Mouse (Mus musculus): ENCODE data around the gene Olfr530. TPM values are rescaled to one million over a fixed set of nuclear protein-coding genes. Genes with fewer than 3 reads are reported as not detected.

Gene Olfr530
- total RNA-seq (2021) (not detected), polyA plus RNA-seq (2012; rRNA removed) (not detected in 2 replicates)
- long read RNA-seq: 0 reads

DNA sequence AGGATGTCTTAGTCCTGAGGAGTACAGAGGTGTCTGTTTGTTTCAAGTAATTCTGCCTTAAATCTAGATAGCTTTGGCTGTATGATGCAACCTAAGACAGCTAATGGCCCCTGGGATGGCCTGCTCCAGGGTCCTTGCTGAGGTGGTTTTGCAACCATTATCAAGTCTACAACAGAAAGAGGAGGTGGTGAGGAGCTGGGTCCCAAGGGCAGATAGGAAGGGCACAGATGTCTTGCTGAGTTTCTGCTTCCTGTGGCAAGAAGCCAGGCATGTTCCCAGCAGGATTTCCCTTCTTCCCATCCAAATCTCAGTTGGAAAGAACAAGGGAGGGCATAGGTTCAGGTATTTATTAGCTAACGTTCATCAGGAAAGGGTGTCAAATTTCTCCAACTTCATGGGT is at the start of gene Olfr530:
Gene Olfr530, minus strand, starts transcription at position 101 of the 400 bp plus-strand sequence.
- no peaks in the 10 kb centered on the region for H3K79me2 ChIP-seq (replicated peaks; ENCODE audit: control insufficient read depth, insufficient read depth, low read length)
- 42% methylated on average over 1 of the region's 1 CpGs for WGBS
- H3K27ac ChIP-seq: no peak within 1 kb of the TSS
- no peak for DNase-seq
- no peaks in the 10 kb centered on the region for H3K27me3 ChIP-seq (ENCODE audit: control insufficient read depth, insufficient read depth, low read length)
- no peak for TF ChIP-seq CTCF (IDR thresholded peaks at IDR 0.05)
- no peak for TF ChIP-seq POLR2A (IDR thresholded peaks at IDR 0.05; ENCODE audit: insufficient read depth, low read depth, low read length)
- no peak for TF ChIP-seq EP300 (IDR thresholded peaks at IDR 0.05; ENCODE audit: insufficient read depth, low read depth, low read length)
- no peaks in the 10 kb centered on the region for H3K4me1 ChIP-seq (ENCODE audit: control insufficient read depth, insufficient read depth, low read length)
- no peaks in the 10 kb centered on the region for H3K36me3 ChIP-seq (ENCODE audit: control insufficient read depth, insufficient read depth, low read length)
- intact Hi-C loops (cut with DNase I): no loop called here
- no peak within 1 kb of the TSS for H3K4me3 ChIP-seq
- H3K9ac ChIP-seq (ENCODE audit: low read depth, low read length): no peak within 1 kb of the TSS

DNA sequence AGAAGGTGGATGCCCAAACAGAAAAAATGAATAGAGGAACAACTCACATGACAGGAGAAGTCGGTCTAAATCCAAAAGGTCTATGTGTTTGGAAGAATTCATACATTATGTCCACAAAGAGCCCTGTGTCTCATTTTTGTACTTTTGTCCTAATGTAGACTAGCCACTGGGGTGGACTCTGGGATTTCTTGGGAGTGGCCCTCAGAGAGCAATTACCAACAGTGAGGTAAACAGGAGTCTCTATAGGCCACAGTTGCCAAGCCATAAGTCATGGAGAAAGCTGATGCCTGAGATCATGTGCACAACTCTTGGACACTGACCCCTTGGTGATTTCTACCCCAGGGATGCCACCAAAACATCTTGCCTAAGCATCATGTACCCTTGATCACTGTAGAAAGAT is 45.4 kb upstream of the Olfr530 start, which contains the start of gene Olfr532:
Gene Olfr532, minus strand, starts transcription at position 101 of the 400 bp plus-strand sequence.
- Histone ChIP-seq H3K4me3 (no peak within 1 kb of the TSS), H3K27me3 (ENCODE audit: control insufficient read depth, insufficient read depth, low read length) (no peaks in the 10 kb centered on the region), H3K27ac (no peak within 1 kb of the TSS), H3K4me1 (ENCODE audit: control insufficient read depth, insufficient read depth, low read length) (no peaks in the 10 kb centered on the region), H3K36me3 (ENCODE audit: control insufficient read depth, insufficient read depth, low read length) (no peaks in the 10 kb centered on the region), H3K79me2 (replicated peaks; ENCODE audit: control insufficient read depth, insufficient read depth, low read length) (no peaks in the 10 kb centered on the region), H3K9ac (ENCODE audit: low read depth, low read length) (no peak within 1 kb of the TSS)
- 88% methylated on average over 1 of the region's 1 CpGs for WGBS
- intact Hi-C loops (cut with DNase I): loop anchor here (2.0 kb wide), 1 partner anchor 107 kb away; no protein-coding TSS in a partner anchor
- DNase-seq: no peak
- TF ChIP-seq POLR2A (IDR thresholded peaks at IDR 0.05; ENCODE audit: insufficient read depth, low read depth, low read length) (no peak), EP300 (IDR thresholded peaks at IDR 0.05; ENCODE audit: insufficient read depth, low read depth, low read length) (no peak), CTCF (IDR thresholded peaks at IDR 0.05) (no peak)

DNA sequence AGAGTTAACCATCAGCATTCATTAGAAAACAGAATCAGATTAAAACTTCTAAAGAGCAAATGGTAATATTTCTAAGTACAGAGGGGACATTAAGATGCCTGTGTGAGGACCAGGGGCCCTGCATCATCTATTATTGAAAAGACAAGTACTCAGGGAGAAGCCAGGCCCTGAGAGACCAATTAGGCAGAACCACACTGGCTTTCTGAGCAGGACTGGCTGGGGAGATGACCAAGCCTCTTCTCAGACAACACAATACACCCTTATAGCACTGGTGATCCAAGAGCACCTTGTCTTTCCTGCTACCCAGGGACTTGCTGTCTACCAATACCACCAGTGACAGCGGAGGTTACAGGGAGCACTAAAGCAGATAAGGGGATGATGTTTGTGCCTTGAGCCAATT is 26.7 kb upstream of the Olfr530 start, which contains the start of gene Olfr531:
Gene Olfr531, minus strand, starts transcription at position 101 of the 400 bp plus-strand sequence.
- no peaks in the 10 kb centered on the region for H3K79me2 ChIP-seq (replicated peaks; ENCODE audit: control insufficient read depth, insufficient read depth, low read length)
- no peaks in the 10 kb centered on the region for H3K4me1 ChIP-seq (ENCODE audit: control insufficient read depth, insufficient read depth, low read length)
- H3K9ac ChIP-seq (ENCODE audit: low read depth, low read length): no peak within 1 kb of the TSS
- no peaks in the 10 kb centered on the region for H3K27me3 ChIP-seq (ENCODE audit: control insufficient read depth, insufficient read depth, low read length)
- no peak within 1 kb of the TSS for H3K4me3 ChIP-seq
- intact Hi-C loops (cut with DNase I): no loop called here
- no peaks in the 10 kb centered on the region for H3K36me3 ChIP-seq (ENCODE audit: control insufficient read depth, insufficient read depth, low read length)
- WGBS: 71% methylated on average over 1 of the region's 1 CpGs
- TF ChIP-seq POLR2A (IDR thresholded peaks at IDR 0.05; ENCODE audit: insufficient read depth, low read depth, low read length) (no peak), CTCF (IDR thresholded peaks at IDR 0.05) (no peak), EP300 (IDR thresholded peaks at IDR 0.05; ENCODE audit: insufficient read depth, low read depth, low read length) (no peak)
- H3K27ac ChIP-seq: no peak within 1 kb of the TSS
- DNase-seq: no peak

DNA sequence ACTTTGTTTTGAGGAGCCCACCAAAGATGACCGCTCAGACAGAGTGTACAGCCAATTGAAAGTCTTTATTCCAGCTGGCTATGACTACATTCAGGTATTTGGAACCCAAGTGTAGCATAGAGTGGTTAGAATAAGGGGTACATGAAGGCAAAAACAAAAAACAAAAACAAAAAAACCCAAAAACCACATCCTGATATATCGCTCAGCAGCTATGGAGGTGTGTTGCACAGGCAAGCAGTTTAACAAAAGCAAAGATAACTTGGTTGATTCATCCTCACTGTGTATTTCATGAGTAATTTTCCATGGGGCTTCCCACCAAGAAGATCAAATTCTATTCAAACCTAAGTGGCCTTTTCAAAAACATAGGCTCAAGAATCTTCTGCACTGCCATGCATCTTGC is 780 bp upstream of the Olfr530 start:
- H3K27me3 ChIP-seq (ENCODE audit: control insufficient read depth, insufficient read depth, low read length): no peaks in the 10 kb centered on the region
- no peaks in the 10 kb centered on the region for H3K36me3 ChIP-seq (ENCODE audit: control insufficient read depth, insufficient read depth, low read length)
- no peak overlapping the region for H3K9ac ChIP-seq (ENCODE audit: low read depth, low read length)
- H3K79me2 ChIP-seq (replicated peaks; ENCODE audit: control insufficient read depth, insufficient read depth, low read length): no peaks in the 10 kb centered on the region
- no peaks in the 10 kb centered on the region for H3K4me1 ChIP-seq (ENCODE audit: control insufficient read depth, insufficient read depth, low read length)
- 91% methylated on average over 2 of the region's 2 CpGs for WGBS
- TF ChIP-seq EP300 (IDR thresholded peaks at IDR 0.05; ENCODE audit: insufficient read depth, low read depth, low read length): no peak
- TF ChIP-seq CTCF (IDR thresholded peaks at IDR 0.05): no peak
- intact Hi-C loops (cut with DNase I): no loop called here
- no peak for DNase-seq
- no peak overlapping the region for H3K4me3 ChIP-seq
- H3K27ac ChIP-seq: no peak overlapping the region

DNA sequence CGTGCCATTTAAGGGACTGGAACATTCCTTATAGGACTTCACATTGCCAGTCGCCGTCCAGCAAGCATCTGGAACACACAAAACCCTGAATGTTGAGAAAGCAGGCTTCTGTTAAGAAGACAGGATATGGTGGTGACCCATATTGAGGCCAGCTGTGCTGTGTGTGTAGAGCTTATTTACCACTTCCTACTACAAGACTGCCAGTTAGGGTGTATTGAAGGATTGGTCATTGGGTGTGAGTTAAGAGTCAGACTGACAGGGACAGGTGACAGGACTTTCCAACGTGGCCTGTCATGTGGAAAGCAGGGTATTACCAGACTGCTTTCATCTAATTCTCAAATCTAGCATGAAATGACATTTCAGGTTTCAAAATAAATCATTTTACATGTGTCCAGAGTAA is 1.8 kb downstream of the Olfr530 start:
- Histone ChIP-seq H3K79me2 (replicated peaks; ENCODE audit: control insufficient read depth, insufficient read depth, low read length) (no peaks in the 10 kb centered on the region), H3K4me1 (ENCODE audit: control insufficient read depth, insufficient read depth, low read length) (no peaks in the 10 kb centered on the region), H3K27ac (no peak overlapping the region), H3K9ac (ENCODE audit: low read depth, low read length) (no peak overlapping the region), H3K27me3 (ENCODE audit: control insufficient read depth, insufficient read depth, low read length) (no peaks in the 10 kb centered on the region), H3K4me3 (no peak overlapping the region), H3K36me3 (ENCODE audit: control insufficient read depth, insufficient read depth, low read length) (no peaks in the 10 kb centered on the region)
- 63% methylated on average over 4 of the region's 4 CpGs for WGBS
- DNase-seq: no peak
- TF ChIP-seq CTCF (IDR thresholded peaks at IDR 0.05) (no peak), POLR2A (IDR thresholded peaks at IDR 0.05; ENCODE audit: insufficient read depth, low read depth, low read length) (no peak), EP300 (IDR thresholded peaks at IDR 0.05; ENCODE audit: insufficient read depth, low read depth, low read length) (no peak)
- intact Hi-C loops (cut with DNase I): no loop called here

DNA sequence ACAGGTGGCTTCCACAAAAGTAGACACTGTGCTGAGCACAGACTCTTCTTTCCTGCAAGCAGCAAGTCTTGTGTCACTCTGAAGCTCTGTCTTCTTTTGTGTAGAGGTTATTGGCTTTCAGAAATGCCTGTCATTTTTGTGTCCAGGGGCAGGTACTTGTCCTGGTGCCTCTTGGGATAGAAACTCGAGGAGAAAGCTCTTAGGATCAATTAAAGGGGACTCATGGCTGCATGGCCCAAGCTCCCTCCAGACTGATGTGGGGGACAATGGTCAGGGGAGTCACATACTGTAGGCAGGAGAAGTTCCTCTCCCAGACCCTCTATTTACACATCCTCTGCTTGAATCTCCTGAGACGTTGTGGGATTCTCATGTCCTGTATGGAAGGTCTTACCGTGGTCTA is 14.6 kb downstream of the Olfr530 start, which contains the start of gene Olfr60:
Gene Olfr60, minus strand, starts transcription at position 101 of the 400 bp plus-strand sequence.
- intact Hi-C loops (cut with DNase I): no loop called here
- no peaks in the 10 kb centered on the region for H3K4me1 ChIP-seq (ENCODE audit: control insufficient read depth, insufficient read depth, low read length)
- 52% methylated on average over 3 of the region's 3 CpGs for WGBS
- no peak for DNase-seq
- no peak within 1 kb of the TSS for H3K9ac ChIP-seq (ENCODE audit: low read depth, low read length)
- no peak within 1 kb of the TSS for H3K27ac ChIP-seq
- no peaks in the 10 kb centered on the region for H3K79me2 ChIP-seq (replicated peaks; ENCODE audit: control insufficient read depth, insufficient read depth, low read length)
- no peaks in the 10 kb centered on the region for H3K36me3 ChIP-seq (ENCODE audit: control insufficient read depth, insufficient read depth, low read length)
- TF ChIP-seq EP300 (IDR thresholded peaks at IDR 0.05; ENCODE audit: insufficient read depth, low read depth, low read length): no peak
- TF ChIP-seq CTCF (IDR thresholded peaks at IDR 0.05): no peak
- no peak for TF ChIP-seq POLR2A (IDR thresholded peaks at IDR 0.05; ENCODE audit: insufficient read depth, low read depth, low read length)
- no peak within 1 kb of the TSS for H3K4me3 ChIP-seq
- no peaks in the 10 kb centered on the region for H3K27me3 ChIP-seq (ENCODE audit: control insufficient read depth, insufficient read depth, low read length)
